Mouse (Mus musculus): ENCODE measurements around the gene Hoxa5. TPM values are rescaled to one million over a fixed set of nuclear protein-coding genes. Genes with fewer than 3 reads are reported as not detected.

Gene Hoxa5
- polyA plus RNA-seq, 1 experiment = 0.06 TPM

DNA sequence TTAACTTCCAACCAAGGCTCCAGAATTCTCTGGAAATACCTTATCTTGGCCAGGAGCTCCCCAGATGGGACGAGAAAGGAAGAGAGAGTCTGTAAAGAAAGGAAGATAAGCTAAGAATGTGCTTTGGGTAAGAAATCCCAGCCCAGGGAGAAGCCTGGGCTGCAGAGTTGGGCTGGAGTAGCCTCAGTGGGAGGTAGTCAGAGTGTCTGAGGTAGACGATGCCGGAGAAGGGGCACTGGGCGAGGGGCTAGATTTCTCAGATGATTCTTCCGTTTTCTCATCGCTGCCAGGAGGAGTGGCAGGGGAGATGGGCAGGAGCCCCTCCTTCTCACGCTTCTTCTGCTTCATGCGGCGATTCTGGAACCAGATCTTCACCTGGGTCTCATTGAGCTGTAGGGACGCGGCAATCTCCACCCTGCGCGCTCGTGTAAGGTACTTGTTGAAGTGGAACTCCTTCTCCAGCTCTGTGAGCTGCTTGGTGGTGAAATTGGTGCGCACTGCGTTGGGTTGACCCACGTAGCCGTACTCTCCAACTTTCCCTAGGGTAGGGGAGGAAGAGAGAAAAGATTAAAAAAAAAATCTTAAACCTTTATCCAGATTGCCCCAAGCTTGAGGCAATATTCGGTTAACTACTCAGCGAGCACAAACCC lies 47.7 kb downstream of the Hoxa5 start:
- no peaks in the 10 kb centered on the region for H3K36me3 ChIP-seq (ENCODE audit: control insufficient read depth, insufficient read depth, low read length)
- TF ChIP-seq POLR2A (IDR thresholded peaks at IDR 0.05; ENCODE audit: control insufficient read depth, low read depth, low read length) (no peak), CTCF (IDR thresholded peaks at IDR 0.05; ENCODE audit: control insufficient read depth, insufficient read depth, insufficient replicate concordance, low read depth, low read length) (no peak)
- H3K27ac ChIP-seq (ENCODE audit: control insufficient read depth, insufficient read depth, low read depth, low read length) = no peak overlapping the region
- H3K4me1 ChIP-seq (ENCODE audit: control insufficient read depth, insufficient read depth, low read length) = peaks cover 26% of the 10 kb centered on the region
- H3K4me3 ChIP-seq (ENCODE audit: control insufficient read depth, low read depth, low read length) = no peak overlapping the region
- H3K27me3 ChIP-seq (ENCODE audit: control insufficient read depth, insufficient read depth, low read length) = peaks cover 3% of the 10 kb centered on the region; the same call in 1 of the 2 replicates

GRCm38 (mm10) chr6:52155471-52155870 lies 48.9 kb downstream of the Hoxa5 start:
- Histone ChIP-seq H3K27ac (ENCODE audit: control insufficient read depth, insufficient read depth, low read depth, low read length) (no peak overlapping the region), H3K27me3 (ENCODE audit: control insufficient read depth, insufficient read depth, low read length) (no peaks in the 10 kb centered on the region; the same call in 1 of the 2 replicates), H3K4me1 (ENCODE audit: control insufficient read depth, insufficient read depth, low read length) (peaks cover 21% of the 10 kb centered on the region), H3K36me3 (ENCODE audit: control insufficient read depth, insufficient read depth, low read length) (no peaks in the 10 kb centered on the region), H3K4me3 (ENCODE audit: control insufficient read depth, low read depth, low read length) (no peak overlapping the region)
- no peak for TF ChIP-seq CTCF (IDR thresholded peaks at IDR 0.05; ENCODE audit: control insufficient read depth, insufficient read depth, insufficient replicate concordance, low read depth, low read length)
- no peak for TF ChIP-seq POLR2A (IDR thresholded peaks at IDR 0.05; ENCODE audit: control insufficient read depth, low read depth, low read length)

GRCm38 (mm10) chr6:52154044-52154443 lies 50.3 kb downstream of the Hoxa5 start:
- peaks cover 14% of the 10 kb centered on the region for H3K4me1 ChIP-seq (ENCODE audit: control insufficient read depth, insufficient read depth, low read length)
- H3K27me3 ChIP-seq (ENCODE audit: control insufficient read depth, insufficient read depth, low read length) = no peaks in the 10 kb centered on the region; the same call in 1 of the 2 replicates
- no peak overlapping the region for H3K27ac ChIP-seq (ENCODE audit: control insufficient read depth, insufficient read depth, low read depth, low read length)
- no peaks in the 10 kb centered on the region for H3K36me3 ChIP-seq (ENCODE audit: control insufficient read depth, insufficient read depth, low read length)
- no peak overlapping the region for H3K4me3 ChIP-seq (ENCODE audit: control insufficient read depth, low read depth, low read length)
- TF ChIP-seq POLR2A (IDR thresholded peaks at IDR 0.05; ENCODE audit: control insufficient read depth, low read depth, low read length) (no peak), CTCF (IDR thresholded peaks at IDR 0.05; ENCODE audit: control insufficient read depth, insufficient read depth, insufficient replicate concordance, low read depth, low read length) (no peak)

DNA sequence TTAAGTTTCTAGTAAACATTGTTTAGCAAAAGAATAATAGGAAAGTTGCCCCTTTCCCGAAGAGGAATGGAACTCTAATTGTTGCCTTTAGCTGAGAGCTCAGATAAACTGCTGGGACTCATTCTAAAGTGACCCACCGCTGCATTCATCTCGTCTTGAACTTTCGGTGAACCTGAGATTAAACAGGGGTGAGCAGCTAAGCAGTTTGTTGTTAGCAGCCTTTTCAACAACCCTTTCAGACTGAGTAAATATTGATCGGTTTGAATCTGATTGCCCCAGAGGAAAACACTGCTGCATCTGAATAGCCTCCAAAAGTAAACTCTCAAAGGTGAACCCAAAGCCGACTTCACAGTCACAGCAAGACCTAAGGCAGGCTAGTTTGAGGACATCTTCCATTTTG lies 51.1 kb downstream of the Hoxa5 start:
- no peak overlapping the region for H3K4me3 ChIP-seq (ENCODE audit: control insufficient read depth, low read depth, low read length)
- peaks cover 9% of the 10 kb centered on the region for H3K4me1 ChIP-seq (ENCODE audit: control insufficient read depth, insufficient read depth, low read length)
- no peaks in the 10 kb centered on the region; the same call in 1 of the 2 replicates for H3K27me3 ChIP-seq (ENCODE audit: control insufficient read depth, insufficient read depth, low read length)
- no peak for TF ChIP-seq POLR2A (IDR thresholded peaks at IDR 0.05; ENCODE audit: control insufficient read depth, low read depth, low read length)
- no peak for TF ChIP-seq CTCF (IDR thresholded peaks at IDR 0.05; ENCODE audit: control insufficient read depth, insufficient read depth, insufficient replicate concordance, low read depth, low read length)
- H3K36me3 ChIP-seq (ENCODE audit: control insufficient read depth, insufficient read depth, low read length) = no peaks in the 10 kb centered on the region
- H3K27ac ChIP-seq (ENCODE audit: control insufficient read depth, insufficient read depth, low read depth, low read length) = no peak overlapping the region

DNA sequence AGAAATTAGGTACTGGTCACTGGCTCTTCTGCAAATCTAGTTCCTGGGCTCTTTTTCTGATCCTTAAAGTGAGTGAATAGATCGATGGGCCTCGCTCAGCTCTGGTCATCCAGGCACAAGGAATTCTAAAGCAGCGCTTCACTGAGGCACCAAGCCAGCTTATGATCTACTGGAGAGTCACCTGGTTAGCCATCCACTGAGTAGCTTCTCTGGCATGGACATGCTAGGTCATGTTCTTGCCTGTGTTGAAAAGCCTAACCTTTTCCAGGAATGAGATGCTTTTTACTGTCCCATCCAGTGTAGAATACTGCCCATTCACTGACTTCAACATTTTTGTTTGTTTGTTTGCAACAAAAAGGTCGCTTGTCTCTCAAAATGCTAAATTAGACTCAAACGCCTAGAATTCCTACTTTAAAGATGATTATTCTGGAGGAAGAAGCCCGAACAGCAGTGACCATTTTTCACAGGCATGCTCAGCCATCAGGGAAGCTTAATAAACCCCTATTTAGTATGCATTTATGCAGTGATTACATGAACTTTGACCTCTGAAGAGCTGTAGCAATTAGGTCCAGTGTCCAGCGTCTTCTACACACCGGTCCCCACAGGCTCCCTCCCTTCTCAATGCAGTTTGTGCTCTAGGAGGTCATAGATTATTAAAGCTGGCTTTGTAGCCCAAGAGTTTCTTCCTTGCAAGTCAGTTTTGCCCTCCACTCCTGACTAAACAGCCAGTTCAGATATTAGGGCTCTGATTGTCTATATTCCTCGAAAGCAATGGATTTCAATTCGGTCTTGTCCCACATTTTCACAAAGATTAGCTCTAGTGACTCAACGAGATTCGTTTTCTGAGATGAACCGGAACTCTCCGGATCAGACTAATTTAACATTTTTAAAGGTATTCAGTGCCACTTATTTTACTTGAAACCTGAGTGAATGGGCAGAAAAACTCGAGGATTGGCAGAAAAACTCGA lies 51.9 kb downstream of the Hoxa5 start:
- Histone ChIP-seq H3K36me3 (ENCODE audit: control insufficient read depth, insufficient read depth, low read length) (no peaks in the 10 kb centered on the region), H3K4me3 (ENCODE audit: control insufficient read depth, low read depth, low read length) (no peak overlapping the region), H3K27me3 (ENCODE audit: control insufficient read depth, insufficient read depth, low read length) (no peaks in the 10 kb centered on the region; the same call in 1 of the 2 replicates), H3K4me1 (ENCODE audit: control insufficient read depth, insufficient read depth, low read length) (peaks cover 1% of the 10 kb centered on the region), H3K27ac (ENCODE audit: control insufficient read depth, insufficient read depth, low read depth, low read length) (no peak overlapping the region)
- TF ChIP-seq CTCF (IDR thresholded peaks at IDR 0.05; ENCODE audit: control insufficient read depth, insufficient read depth, insufficient replicate concordance, low read depth, low read length) (no peak), POLR2A (IDR thresholded peaks at IDR 0.05; ENCODE audit: control insufficient read depth, low read depth, low read length) (no peak)

Other genes with a start within 250 kb of the Hoxa5 start
- gene Skap2, start 192.0 kb downstream of the Hoxa5 start, polyA plus RNA-seq (2012; rRNA removed) = 9.4 and 15.2 TPM in 2 replicates
- gene Hoxa1, start 46.3 kb downstream of the Hoxa5 start, polyA plus RNA-seq (2012; rRNA removed) = 0.07 and 0.14 TPM in 2 replicates
- 0.07 and 0.08 TPM in 2 replicates for gene Hoxa2, start 39.8 kb downstream of the Hoxa5 start, polyA plus RNA-seq (2012; rRNA removed)
- not detected in 2 replicates for gene 5730596B20Rik, start 27.1 kb downstream of the Hoxa5 start, polyA plus RNA-seq (2012; rRNA removed)
- gene Hoxa4, start 12.8 kb downstream of the Hoxa5 start, polyA plus RNA-seq (2012; rRNA removed) = 61.2 and 65.3 TPM in 2 replicates
- gene Hoxa6, start 4.1 kb upstream of the Hoxa5 start, polyA plus RNA-seq (2012; rRNA removed) = 0.21 TPM in 1 of 2 replicates, not detected in the other
- 5.4 and 5.8 TPM in 2 replicates for gene Hoxa3, start 8.7 kb upstream of the Hoxa5 start, polyA plus RNA-seq (2012; rRNA removed)
- not detected in 2 replicates for gene Gm28308, start 8.8 kb upstream of the Hoxa5 start, polyA plus RNA-seq (2012; rRNA removed)
- 0.48 and 0.72 TPM in 2 replicates for gene Hoxa7, start 17.3 kb upstream of the Hoxa5 start, polyA plus RNA-seq (2012; rRNA removed)
- gene Hoxa9, start 26.5 kb upstream of the Hoxa5 start, polyA plus RNA-seq (2012; rRNA removed) = 0.52 and 1.9 TPM in 2 replicates
- 0.19 and 1.6 TPM in 2 replicates for gene Hoxa10, start 36.3 kb upstream of the Hoxa5 start, polyA plus RNA-seq (2012; rRNA removed)
- 0.47 TPM in 1 of 2 replicates, not detected in the other for gene Hoxa11, start 41.2 kb upstream of the Hoxa5 start, polyA plus RNA-seq (2012; rRNA removed)
- not detected in 2 replicates for gene Hoxa13, start 56.3 kb upstream of the Hoxa5 start, polyA plus RNA-seq (2012; rRNA removed)
- gene Evx1, start 108.9 kb upstream of the Hoxa5 start, polyA plus RNA-seq (2012; rRNA removed) = 0.02 and 0.08 TPM in 2 replicates

Measured in testis, adult 2 months (tissue).